Mouse (Mus musculus) ES-E14 (cell line): ENCODE results near the gene Myocd. TPM values are rescaled to one million over a fixed set of nuclear protein-coding genes. Genes with fewer than 3 reads are reported as not detected.

Source experiments
- DNase-seq: peaks from one replicate; pipeline ENCODE4 v3.0.0-alpha.2; 2013; ENCODE audit warnings: low read depth, low spot score
- H3K27ac ChIP-seq: 2 replicates; pipeline ENCODE4 v1.5.1; 2012; ENCODE audit warnings: low read depth, mild to moderate bottlenecking, low read length, moderate library complexity, mixed read lengths; ENCODE audit not compliant: poor library complexity, insufficient read depth, severe bottlenecking
- H3K36me3 ChIP-seq: 2 replicates; pipeline ENCODE4 v1.6.1; 2012; ENCODE audit warnings: mild to moderate bottlenecking, low read length, moderate library complexity, mixed read lengths; ENCODE audit not compliant: control insufficient read depth, poor library complexity, insufficient read depth, severe bottlenecking
- H3K4me1 ChIP-seq, 2 experiments: fragments of 150-350 bp in 1 of 2; sonication (generic) in 1 of 2; 2 replicates each; pipeline ENCODE4 v1.6.1; 2012; ENCODE audit warnings: low read length in 2 of 2, mild to moderate bottlenecking in 1 of 2, mixed read lengths in 1 of 2; ENCODE audit not compliant: control insufficient read depth in 2 of 2, insufficient read depth in 2 of 2, poor library complexity in 1 of 2
- H3K4me3 ChIP-seq, 2 experiments: fragments of 150-350 bp in 1 of 2; sonication (generic) in 1 of 2; 2 replicates each; pipeline ENCODE4 v1.5.1; 2012; ENCODE audit warnings: low read length in 2 of 2, low read depth in 1 of 2, mild to moderate bottlenecking in 1 of 2, mixed read lengths in 1 of 2; ENCODE audit not compliant: insufficient read depth in 1 of 2, poor library complexity in 1 of 2, severe bottlenecking in 1 of 2
- H3K9ac ChIP-seq: 2 replicates; pipeline ENCODE4 v1.6.1; 2012; ENCODE audit warnings: low read depth, mild to moderate bottlenecking, low read length, mixed read lengths; ENCODE audit not compliant: poor library complexity, insufficient read depth, severe bottlenecking
- H3K9me3 ChIP-seq: fragments of 150-350 bp; sonication (generic); 2 replicates; pipeline ENCODE4 v1.6.1; 2012; ENCODE audit warnings: low read depth, mild to moderate bottlenecking, low read length; ENCODE audit not compliant: control insufficient read depth, insufficient read depth
- CHD2 ChIP-seq: IDR thresholded peaks from 2 replicates; pipeline ENCODE4 v1.6.1; 2014; ENCODE audit warnings: mild to moderate bottlenecking, low read depth, low read length, inconsistent platforms
- HCFC1 ChIP-seq: IDR thresholded peaks from 2 replicates; pipeline ENCODE4 v1.6.1; 2012; ENCODE audit warnings: low read length, inconsistent platforms, borderline replicate concordance; ENCODE audit not compliant: insufficient read depth
- MAFK ChIP-seq: IDR thresholded peaks from 2 replicates; pipeline ENCODE4 v1.6.1; 2014; ENCODE audit warnings: mild to moderate bottlenecking, low read depth, low read length, inconsistent platforms; ENCODE audit not compliant: insufficient read depth
- ZC3H11A ChIP-seq: IDR thresholded peaks from 2 replicates; pipeline ENCODE4 v1.6.1; 2012; ENCODE audit warnings: low read depth, mild to moderate bottlenecking, inconsistent platforms, low read length, borderline replicate concordance
- ZNF384 ChIP-seq: IDR thresholded peaks from 2 replicates; pipeline ENCODE4 v1.6.1; 2012; ENCODE audit warnings: low read depth, low read length, inconsistent platforms
- in situ Hi-C, 2 experiments: fragments of 600-800 bp; cut with MboI; formaldehyde crosslinking; loops; one replicate each; pipeline ENCODE4 v1.15.1; 2025; ENCODE audit warnings: low sequenced_read_pairs in 2 of 2, inconsistent platforms in 1 of 2; ENCODE audit not compliant: unreplicated experiment in 2 of 2
- total RNA-seq: library from RNA; depleted of rRNA; stranded (reverse); fragments of 300-350 nt; gene quantifications from 2 replicates; pipeline ENCODE4 v1.2.3, GENCODE M21; 2012; rRNA removed

Myocd gene
- total RNA-seq = 0.40 and 0.53 TPM in 2 replicates

- no peaks in the 10 kb centered on the region for H3K36me3 ChIP-seq
- H3K9me3 ChIP-seq = no peaks in the 10 kb centered on the region
- peak within 1 kb of the TSS; percentile 61 to 73 for H3K4me3 ChIP-seq
- TF ChIP-seq HCFC1 (no peak), MAFK (no peak), ZC3H11A (no peak), ZNF384 (no peak), CHD2 (no peak)
- in situ Hi-C loops = no loop called here
- H3K9ac ChIP-seq = no peak within 1 kb of the TSS
- 0 out of 4 replicates have a peak, but pooled peaks cover 0 to 2% of the 10 kb centered on the region in 2 experiments for H3K4me1 ChIP-seq
- H3K27ac ChIP-seq = no peak within 1 kb of the TSS
- DNase-seq = peak; percentile 51
These were observed at the start of gene Myocd for GRCm38 (mm10) chr11:65269851-65270473. Gene Myocd, minus strand, starts transcription at chr11:65269989.

- no peak for DNase-seq
- Histone ChIP-seq H3K9me3 (no peaks in the 10 kb centered on the region), H3K36me3 (no peaks in the 10 kb centered on the region), H3K27ac (no peak overlapping the region), H3K9ac (no peak overlapping the region), H3K4me1 (no peaks in the 10 kb centered on the region), H3K4me3 (no peak overlapping the region)
- TF ChIP-seq MAFK (no peak), HCFC1 (no peak), CHD2 (no peak), ZNF384 (no peak), ZC3H11A (no peak)
- in situ Hi-C loops = no loop called here
These were observed 34.0 kb upstream of the Myocd start for GRCm38 (mm10) chr11:65303824-65304223.

- in situ Hi-C loops = no loop called here
- H3K27ac ChIP-seq = no peak overlapping the region
- no peak overlapping the region for H3K4me3 ChIP-seq
- H3K4me1 ChIP-seq = no peaks in the 10 kb centered on the region
- H3K9me3 ChIP-seq = no peaks in the 10 kb centered on the region
- H3K36me3 ChIP-seq = no peaks in the 10 kb centered on the region
- TF ChIP-seq CHD2 (no peak), ZNF384 (no peak), MAFK (no peak), HCFC1 (no peak), ZC3H11A (no peak)
- no peak for DNase-seq
- no peak overlapping the region for H3K9ac ChIP-seq
These were observed 24.5 kb upstream of the Myocd start for GRCm38 (mm10) chr11:65294128-65294833.

- no peak overlapping the region for H3K9ac ChIP-seq
- in situ Hi-C loops = no loop called here
- TF ChIP-seq ZC3H11A = no peak
- no peak for TF ChIP-seq MAFK
- TF ChIP-seq HCFC1 = no peak
These were observed 23.2 kb upstream of the Myocd start for GRCm38 (mm10) chr11:65292994-65293393.

More at GRCm38 (mm10) chr11:65292994-65293393, 23.2 kb upstream of the Myocd start:
- H3K4me1 ChIP-seq = no peaks in the 10 kb centered on the region
- no peak for DNase-seq
- no peaks in the 10 kb centered on the region for H3K36me3 ChIP-seq
- H3K9me3 ChIP-seq = no peaks in the 10 kb centered on the region
- no peak overlapping the region for H3K4me3 ChIP-seq
- no peak overlapping the region for H3K27ac ChIP-seq
